Mouse (Mus musculus): Measurements from ENCODE around the gene Rhoj.

The Rhoj gene

GRCm38 (mm10) chr12:75307961-75308951 is at the start of gene Rhoj:
Gene Rhoj (plus strand): TSS chr12:75308322.
- peak; percentile 79 for DNase-seq (ENCODE audit: extremely low spot score)

- no peak for DNase-seq (ENCODE audit: extremely low spot score)
Observed at GRCm38 (mm10) chr12:75271726-75272125, 36.4 kb upstream of the Rhoj start.

- DNase-seq (ENCODE audit: extremely low spot score): no peak
Observed at GRCm38 (mm10) chr12:75275730-75276129, 32.4 kb upstream of the Rhoj start.

- no peak for DNase-seq (ENCODE audit: extremely low spot score)
Observed at GRCm38 (mm10) chr12:75277425-75277824, 30.7 kb upstream of the Rhoj start.

- DNase-seq (ENCODE audit: extremely low spot score): peak; percentile 15
Observed at GRCm38 (mm10) chr12:75280502-75280901, 27.6 kb upstream of the Rhoj start.

GRCm38 (mm10) chr12:75283226-75283625 is 24.9 kb upstream of the Rhoj start:
- DNase-seq (ENCODE audit: extremely low spot score): no peak

GRCm38 (mm10) chr12:75286166-75286565 is 22.0 kb upstream of the Rhoj start:
- DNase-seq (ENCODE audit: extremely low spot score): no peak

GRCm38 (mm10) chr12:75290524-75290923 is 17.6 kb upstream of the Rhoj start:
- DNase-seq (ENCODE audit: extremely low spot score): no peak

GRCm38 (mm10) chr12:75291556-75291955 is 16.6 kb upstream of the Rhoj start:
- DNase-seq (ENCODE audit: extremely low spot score): no peak

- no peak for DNase-seq (ENCODE audit: extremely low spot score)
Observed at GRCm38 (mm10) chr12:75292939-75293338, 15.2 kb upstream of the Rhoj start.

GRCm38 (mm10) chr12:75299865-75300264 is 8.3 kb upstream of the Rhoj start:
- no peak for DNase-seq (ENCODE audit: extremely low spot score)

GRCm38 (mm10) chr12:75304132-75304531 is 4.0 kb upstream of the Rhoj start:
- DNase-seq (ENCODE audit: extremely low spot score): no peak

GRCm38 (mm10) chr12:75309756-75310155 is 1.6 kb downstream of the Rhoj start:
- DNase-seq (ENCODE audit: extremely low spot score): peak; percentile 25

GRCm38 (mm10) chr12:75310766-75311165 is 2.6 kb downstream of the Rhoj start:
- DNase-seq (ENCODE audit: extremely low spot score): no peak

GRCm38 (mm10) chr12:75311879-75312278 is 3.8 kb downstream of the Rhoj start:
- DNase-seq (ENCODE audit: extremely low spot score): no peak

GRCm38 (mm10) chr12:75313992-75314391 is 5.9 kb downstream of the Rhoj start:
- no peak for DNase-seq (ENCODE audit: extremely low spot score)

GRCm38 (mm10) chr12:75315851-75316250 is 7.7 kb downstream of the Rhoj start:
- no peak for DNase-seq (ENCODE audit: extremely low spot score)

GRCm38 (mm10) chr12:75320441-75320925 is 12.4 kb downstream of the Rhoj start:
- no peak for DNase-seq (ENCODE audit: extremely low spot score)

- DNase-seq (ENCODE audit: extremely low spot score): no peak
Observed at GRCm38 (mm10) chr12:75321189-75321588, 13.1 kb downstream of the Rhoj start.

GRCm38 (mm10) chr12:75329188-75329587 is 21.1 kb downstream of the Rhoj start:
- no peak for DNase-seq (ENCODE audit: extremely low spot score)

- DNase-seq (ENCODE audit: extremely low spot score): no peak
Observed at GRCm38 (mm10) chr12:75339894-75340293, 31.8 kb downstream of the Rhoj start.

GRCm38 (mm10) chr12:75340331-75340730 is 32.2 kb downstream of the Rhoj start:
- DNase-seq (ENCODE audit: extremely low spot score): no peak

GRCm38 (mm10) chr12:75348551-75348950 is 40.4 kb downstream of the Rhoj start:
- no peak for DNase-seq (ENCODE audit: extremely low spot score)
